Mouse (Mus musculus): ENCODE results near the gene Ptpn3. TPM values are rescaled to one million over a fixed set of nuclear protein-coding genes. Genes with fewer than 3 reads are reported as not detected.

The Ptpn3 gene
- polyA plus RNA-seq, 1 experiment from 2014 or later = 2.8 TPM

DNA sequence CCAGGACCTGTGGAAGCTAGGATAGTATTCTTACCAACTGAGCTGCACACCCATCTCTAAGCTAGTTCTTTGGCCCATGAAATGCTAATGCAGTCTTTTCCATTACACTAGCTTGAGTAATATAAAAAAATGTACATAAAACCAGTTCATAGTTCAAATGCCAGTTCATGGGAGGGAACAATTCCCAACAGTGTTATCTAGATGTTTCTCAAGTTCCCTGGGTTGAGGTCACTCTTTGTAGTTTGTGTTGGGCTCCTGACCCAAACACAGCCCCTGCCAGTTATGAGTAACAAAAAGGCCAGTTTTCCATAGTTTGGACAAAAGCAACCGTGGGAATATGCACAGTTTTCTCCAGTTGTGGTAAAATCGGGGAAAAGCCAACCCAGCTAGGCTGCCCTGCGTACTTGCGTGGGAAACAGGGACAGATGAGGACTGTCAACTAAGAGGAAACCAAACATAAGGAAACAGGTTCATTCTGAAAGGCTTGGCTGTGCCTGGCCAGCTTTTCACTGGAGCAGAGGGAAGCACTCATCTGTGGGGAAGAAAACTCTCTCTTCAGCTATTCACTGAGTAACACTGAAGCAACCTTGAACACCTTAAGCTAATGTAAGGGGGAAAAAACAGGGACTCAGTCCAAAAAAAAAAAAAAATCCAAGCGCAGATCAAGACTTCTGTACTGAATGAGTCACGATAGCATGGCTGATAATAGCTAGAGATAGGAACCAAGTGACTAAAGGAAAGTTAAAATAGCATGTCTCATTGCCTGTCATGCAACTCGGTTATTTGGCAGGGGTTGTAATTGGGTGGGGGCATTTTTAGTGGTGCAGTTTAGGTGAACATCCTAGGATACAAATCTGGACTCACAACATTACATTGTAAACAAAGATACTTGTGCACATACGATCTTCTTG is 10.9 kb upstream of the Ptpn3 start:
- H3K9ac ChIP-seq = no peak overlapping the region
- H3K36me3 ChIP-seq (replicated peaks) = no peaks in the 10 kb centered on the region
- no peak overlapping the region for H3K27ac ChIP-seq
- 85% methylated on average over 8 of the region's 8 CpGs for WGBS
- H3K4me2 ChIP-seq = no peak overlapping the region
- no peaks in the 10 kb centered on the region for H3K27me3 ChIP-seq (replicated peaks)
- no peak overlapping the region for H3K4me3 ChIP-seq
- H3K4me1 ChIP-seq = no peaks in the 10 kb centered on the region
- no peaks in the 10 kb centered on the region for H3K9me3 ChIP-seq
- no peak for ATAC-seq (replicated peaks)

DNA sequence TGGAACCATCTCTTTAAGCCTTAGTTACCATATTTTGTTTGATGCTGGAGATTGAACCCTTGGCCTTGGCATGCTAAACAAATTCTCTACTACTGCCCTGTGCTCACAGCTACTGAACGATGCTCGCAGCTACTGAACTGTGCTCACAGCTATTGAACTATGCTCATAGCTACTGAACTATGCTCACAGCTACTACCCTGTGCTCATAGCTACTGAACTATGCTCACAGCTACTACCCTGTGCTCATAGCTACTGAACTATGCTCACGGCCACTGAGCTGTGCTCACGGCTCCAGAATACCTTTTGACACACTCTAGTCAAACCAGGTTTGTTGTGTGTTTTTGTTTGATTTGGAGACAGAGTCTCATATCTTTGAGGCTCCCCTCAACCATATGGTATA is 10.1 kb upstream of the Ptpn3 start:
- Histone ChIP-seq H3K9ac (no peak overlapping the region), H3K36me3 (replicated peaks) (no peaks in the 10 kb centered on the region), H3K27ac (no peak overlapping the region), H3K9me3 (no peaks in the 10 kb centered on the region), H3K4me3 (no peak overlapping the region), H3K4me1 (no peaks in the 10 kb centered on the region), H3K4me2 (no peak overlapping the region), H3K27me3 (replicated peaks) (no peaks in the 10 kb centered on the region)
- 88% methylated on average over 4 of the region's 4 CpGs for WGBS
- ATAC-seq (replicated peaks) = no peak

DNA sequence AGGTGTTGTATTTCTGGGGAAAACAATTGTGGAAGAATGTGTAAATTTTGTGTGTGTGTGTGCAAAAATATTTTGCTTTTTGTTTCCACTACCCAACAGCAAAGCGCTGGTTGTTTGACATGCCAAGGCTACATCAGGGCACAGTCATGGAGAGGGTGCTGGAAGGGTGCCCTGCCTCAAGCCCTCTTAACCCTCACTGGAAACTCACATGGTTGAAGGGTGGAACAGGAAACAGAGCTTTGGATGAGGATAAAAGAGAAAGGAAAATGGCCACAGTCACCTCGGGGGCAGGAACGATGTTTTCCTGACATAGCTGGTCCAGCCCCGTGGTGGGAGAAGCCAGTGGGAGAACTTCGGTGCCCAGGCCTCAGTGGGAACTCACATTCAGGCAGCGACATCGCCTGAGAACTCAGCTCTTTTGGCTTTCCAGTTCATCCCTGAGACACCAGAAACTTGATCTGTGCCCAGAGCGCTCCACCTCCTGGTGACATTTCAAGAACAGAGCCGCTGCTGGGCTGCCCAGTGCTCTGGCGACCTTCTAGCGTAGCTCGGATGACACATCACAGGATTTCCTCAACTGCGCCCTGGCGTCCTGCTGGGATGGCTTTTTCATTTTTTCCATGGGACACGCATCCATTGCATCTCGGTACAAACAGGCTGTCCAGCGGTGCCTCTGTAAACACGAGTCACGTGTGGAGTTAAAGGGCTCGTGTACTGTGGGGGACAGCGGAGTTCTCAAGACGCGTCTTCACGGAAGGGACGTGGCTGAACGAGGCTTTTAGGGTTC is 6.8 kb upstream of the Ptpn3 start:
- Histone ChIP-seq H3K36me3 (replicated peaks) (no peaks in the 10 kb centered on the region), H3K9ac (no peak overlapping the region), H3K9me3 (no peaks in the 10 kb centered on the region), H3K27me3 (replicated peaks) (no peaks in the 10 kb centered on the region), H3K27ac (no peak overlapping the region), H3K4me1 (no peaks in the 10 kb centered on the region), H3K4me2 (peak overlapping the region; percentile 19; the same call in 1 of the 2 replicates), H3K4me3 (no peak overlapping the region)
- 52% methylated on average over 26 of the region's 26 CpGs for WGBS
- ATAC-seq (replicated peaks) = no peak

DNA sequence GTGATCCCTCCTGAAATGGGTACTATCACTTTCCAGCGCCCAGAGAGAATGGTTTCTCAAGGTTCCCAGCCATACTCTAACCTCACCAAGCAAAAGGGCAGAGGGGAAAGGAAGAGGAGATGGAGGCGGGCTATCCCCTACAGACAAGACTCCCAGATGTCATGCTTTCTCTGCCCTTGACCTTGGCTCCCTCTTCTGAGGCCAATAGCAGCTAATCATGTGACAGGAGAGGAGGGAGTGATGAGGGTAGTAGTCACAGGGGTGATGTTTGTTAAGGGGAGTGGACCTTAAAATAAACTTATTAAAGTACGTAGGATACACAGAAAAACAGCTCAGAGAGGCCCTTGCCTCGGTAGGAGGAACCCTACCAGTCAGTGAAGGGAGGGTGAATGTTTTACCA is 6.1 kb upstream of the Ptpn3 start:
- ATAC-seq (replicated peaks) = no peak
- no peak overlapping the region for H3K4me3 ChIP-seq
- H3K9me3 ChIP-seq = no peaks in the 10 kb centered on the region
- no peak overlapping the region for H3K4me2 ChIP-seq
- 81% methylated on average over 4 of the region's 4 CpGs for WGBS
- H3K36me3 ChIP-seq (replicated peaks) = no peaks in the 10 kb centered on the region
- no peaks in the 10 kb centered on the region for H3K4me1 ChIP-seq
- H3K9ac ChIP-seq = no peak overlapping the region
- no peak overlapping the region for H3K27ac ChIP-seq
- H3K27me3 ChIP-seq (replicated peaks) = no peaks in the 10 kb centered on the region; the same call in 1 of the 2 replicates

DNA sequence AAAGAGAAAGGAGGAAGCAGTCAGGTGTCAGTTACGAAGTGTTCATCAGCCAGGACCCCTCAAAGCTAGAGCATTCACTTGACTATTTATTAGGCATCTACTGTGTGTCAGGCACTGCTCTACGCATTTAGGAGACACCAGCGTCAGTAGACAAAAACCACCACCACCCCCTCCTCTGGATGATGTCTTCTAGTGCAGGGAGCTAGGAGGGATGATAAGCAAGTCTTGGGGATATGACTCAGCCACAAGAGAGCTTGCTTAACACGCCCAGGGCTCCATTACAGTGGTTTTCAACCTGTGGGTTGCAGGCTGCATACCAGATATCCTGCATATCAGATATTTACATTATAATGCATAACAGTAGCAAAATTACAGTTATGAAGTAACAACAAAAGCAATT is 4.6 kb upstream of the Ptpn3 start:
- no peak overlapping the region for H3K4me2 ChIP-seq
- no peak overlapping the region for H3K9ac ChIP-seq
- H3K9me3 ChIP-seq = no peaks in the 10 kb centered on the region
- H3K4me1 ChIP-seq = no peaks in the 10 kb centered on the region
- WGBS = 88% methylated on average over 4 of the region's 4 CpGs
- H3K4me3 ChIP-seq = no peak overlapping the region
- no peaks in the 10 kb centered on the region; the same call in 1 of the 2 replicates for H3K27me3 ChIP-seq (replicated peaks)
- no peak for ATAC-seq (replicated peaks)
- H3K36me3 ChIP-seq (replicated peaks) = no peaks in the 10 kb centered on the region
- H3K27ac ChIP-seq = no peak overlapping the region

DNA sequence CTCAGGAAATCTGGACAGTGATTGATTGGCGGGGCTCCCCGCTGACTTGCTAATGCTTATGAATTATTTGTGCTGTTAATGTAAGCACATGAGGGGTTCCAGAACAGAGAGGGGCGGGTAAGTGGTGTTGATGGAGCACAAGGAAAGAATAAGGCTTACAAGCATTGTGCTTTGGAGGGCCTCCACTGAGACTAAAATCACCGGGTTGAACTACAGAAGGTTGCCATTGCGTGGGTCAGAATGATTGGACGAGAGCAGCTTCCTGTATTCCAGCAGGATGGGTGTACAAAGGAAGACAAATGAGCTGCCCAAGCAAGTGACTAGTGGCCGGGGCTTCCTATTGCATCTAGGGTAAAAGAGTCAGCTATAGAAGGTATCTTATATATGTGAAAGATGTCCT is 4.0 kb upstream of the Ptpn3 start:
- Histone ChIP-seq H3K4me2 (no peak overlapping the region), H3K36me3 (replicated peaks) (no peaks in the 10 kb centered on the region), H3K9ac (no peak overlapping the region), H3K9me3 (no peaks in the 10 kb centered on the region), H3K4me3 (no peak overlapping the region), H3K27ac (no peak overlapping the region), H3K27me3 (replicated peaks) (peaks cover under 1% of the 10 kb centered on the region; the same call in 1 of the 2 replicates), H3K4me1 (peaks cover 3% of the 10 kb centered on the region)
- ATAC-seq (replicated peaks) = no peak
- WGBS = 66% methylated on average over 7 of the region's 7 CpGs

DNA sequence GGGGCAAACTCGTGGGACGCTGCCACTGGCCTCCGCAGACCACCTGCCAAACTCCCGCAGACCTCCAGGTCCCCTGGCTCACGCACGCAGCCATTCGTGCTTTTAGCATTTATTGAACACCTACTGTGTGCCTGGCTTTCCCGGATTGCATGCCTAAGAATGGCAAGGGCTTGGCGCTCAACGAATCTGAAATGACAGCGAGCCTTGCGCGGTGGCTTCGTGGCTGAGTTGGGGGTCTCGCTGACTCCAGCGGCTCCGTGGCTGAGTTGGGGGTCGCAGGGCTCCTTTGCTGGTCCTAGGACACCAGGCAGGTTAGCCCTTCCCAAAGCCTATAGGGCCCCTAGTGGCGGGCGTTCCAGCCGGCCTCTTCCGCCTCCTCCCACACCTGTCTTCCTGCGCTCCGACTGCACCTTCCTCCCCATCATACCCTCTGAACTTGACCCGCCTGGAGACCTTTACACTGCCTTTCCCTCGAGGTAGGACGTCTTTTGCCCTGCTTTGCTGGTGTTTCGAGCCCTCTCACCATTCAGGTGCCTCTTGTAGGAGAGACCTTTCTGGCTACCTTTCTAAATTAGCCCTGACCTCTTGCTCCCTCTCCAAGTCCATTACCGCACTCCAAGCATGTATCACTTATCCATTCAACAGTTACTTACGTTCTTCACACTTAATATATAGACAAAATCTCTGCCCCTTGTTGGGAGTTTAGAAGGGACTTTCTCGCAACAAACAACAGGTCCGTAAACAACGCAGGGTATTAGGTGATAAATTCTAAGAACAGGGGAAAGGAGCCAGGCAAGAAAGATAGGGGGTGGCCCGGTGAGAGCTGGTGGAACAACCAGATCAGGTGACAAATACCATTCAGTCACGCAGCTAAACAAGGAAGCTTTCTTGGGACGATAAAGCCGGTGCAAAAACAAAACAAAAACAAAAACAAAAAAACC is 898 bp downstream of the Ptpn3 start:
- peak; percentile 13 for ATAC-seq (replicated peaks)
- Histone ChIP-seq H3K27ac (peak overlapping the region; percentile 75), H3K36me3 (replicated peaks) (no peaks in the 10 kb centered on the region), H3K4me1 (peaks cover 18% of the 10 kb centered on the region), H3K9me3 (no peaks in the 10 kb centered on the region), H3K4me3 (peak overlapping the region; percentile 60), H3K9ac (peak overlapping the region; percentile 64), H3K27me3 (replicated peaks) (peaks cover 3% of the 10 kb centered on the region; the same call in 1 of the 2 replicates), H3K4me2 (peak overlapping the region; percentile 85)
- under 1% methylated on average over 37 of the region's 37 CpGs for WGBS

DNA sequence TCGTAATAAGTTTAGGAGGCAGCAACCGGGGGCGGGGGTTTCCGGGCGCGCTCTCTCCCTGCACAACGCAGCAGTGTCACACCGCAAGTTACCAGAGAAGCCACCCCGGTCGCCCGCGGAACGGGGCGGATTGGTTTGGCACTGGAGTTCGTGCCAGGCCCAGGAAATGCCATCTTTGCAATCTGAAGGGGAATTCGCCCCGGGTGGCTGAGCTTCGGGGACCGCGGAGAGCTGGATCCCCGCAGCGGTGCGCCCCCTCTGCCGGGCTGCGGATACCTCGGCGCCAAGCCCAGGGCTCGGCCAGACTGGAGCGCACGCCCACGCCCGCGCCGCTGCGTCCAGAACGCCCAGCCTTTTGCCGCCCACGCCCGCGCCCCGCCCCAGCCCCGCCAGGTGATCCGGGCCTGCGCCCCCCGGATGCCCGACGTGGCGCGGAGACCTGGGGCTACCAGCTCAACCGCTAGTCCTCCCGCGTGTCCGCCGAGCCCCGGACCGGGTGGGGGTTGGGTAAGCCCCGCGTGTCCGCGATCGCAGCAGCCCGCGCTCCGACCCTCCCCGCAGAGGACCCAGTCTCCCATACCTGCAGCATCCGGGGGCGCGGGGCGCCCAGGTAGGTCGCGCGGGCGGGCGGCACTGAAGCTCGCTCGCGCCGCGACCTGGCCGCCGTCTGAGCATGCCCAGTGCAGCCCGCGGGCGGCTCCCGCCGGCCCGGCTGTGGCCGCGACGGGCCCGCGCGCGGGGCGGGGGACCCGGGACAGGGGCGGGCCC is 1.8 kb downstream of the Ptpn3 start:
- H3K4me1 ChIP-seq = peaks cover 18% of the 10 kb centered on the region
- peak; percentile 61 for ATAC-seq (replicated peaks)
- peak overlapping the region; percentile 60 for H3K4me3 ChIP-seq
- WGBS = under 1% methylated on average over 92 of the region's 97 CpGs
- H3K9ac ChIP-seq = peak overlapping the region; percentile 64
- H3K27me3 ChIP-seq (replicated peaks) = peaks cover 3% of the 10 kb centered on the region
- no peak overlapping the region; the same call in 1 of the 2 replicates for H3K27ac ChIP-seq
- H3K36me3 ChIP-seq (replicated peaks) = no peaks in the 10 kb centered on the region
- H3K4me2 ChIP-seq = peak overlapping the region; percentile 85
- H3K9me3 ChIP-seq = no peaks in the 10 kb centered on the region

DNA sequence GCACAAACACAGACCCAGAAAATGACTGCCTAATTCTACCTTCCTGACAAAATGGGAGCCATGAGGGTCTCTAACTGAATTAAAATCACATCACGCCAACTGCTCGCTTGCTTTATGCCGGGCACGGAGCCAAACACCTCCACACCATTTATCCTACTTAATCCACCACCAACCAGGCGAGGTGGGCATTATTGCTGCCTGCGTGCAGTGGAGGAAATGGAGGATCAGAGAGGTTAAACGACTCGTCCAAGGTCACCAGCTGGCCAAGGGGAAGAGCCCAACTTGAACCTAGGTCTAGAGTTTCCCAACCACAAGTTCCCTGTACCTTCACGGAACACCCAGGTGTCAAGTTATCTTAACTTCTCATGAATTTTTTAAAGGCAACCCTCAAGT is 2.3 kb downstream of the Ptpn3 start:
- no peak overlapping the region for H3K27ac ChIP-seq

DNA sequence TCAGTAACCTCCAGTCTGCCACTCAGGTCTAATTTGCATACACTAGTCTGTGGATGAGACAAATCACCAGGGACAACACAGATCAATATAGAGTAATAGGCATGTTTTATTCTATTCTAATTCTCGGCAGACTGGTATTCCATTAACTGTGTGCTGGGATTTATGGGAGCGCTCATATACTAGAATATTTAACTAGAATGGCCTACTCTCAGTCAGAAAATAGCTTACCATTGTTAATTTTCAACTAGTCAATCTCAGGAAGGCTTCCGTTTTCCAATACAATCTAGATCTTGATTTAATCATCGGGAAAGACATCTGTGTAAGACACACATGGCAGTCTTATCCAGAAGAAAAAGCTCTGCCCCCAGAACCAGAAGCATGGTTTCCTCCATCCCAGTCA is 3.5 kb downstream of the Ptpn3 start:
- Histone ChIP-seq H3K4me2 (no peak overlapping the region), H3K27ac (no peak overlapping the region), H3K9ac (no peak overlapping the region), H3K4me1 (peaks cover 18% of the 10 kb centered on the region), H3K27me3 (replicated peaks) (peaks cover 3% of the 10 kb centered on the region), H3K36me3 (replicated peaks) (no peaks in the 10 kb centered on the region), H3K4me3 (no peak overlapping the region), H3K9me3 (no peaks in the 10 kb centered on the region)
- 70% methylated on average over 4 of the region's 4 CpGs for WGBS
- no peak for ATAC-seq (replicated peaks)

More for the DNA sequence above, 2.3 kb downstream of the Ptpn3 start:
- Histone ChIP-seq H3K9me3 (no peaks in the 10 kb centered on the region), H3K4me3 (peak overlapping the region; percentile 60), H3K9ac (peak overlapping the region; percentile 64), H3K4me1 (peaks cover 18% of the 10 kb centered on the region), H3K4me2 (peak overlapping the region; percentile 85), H3K27me3 (replicated peaks) (peaks cover 3% of the 10 kb centered on the region), H3K36me3 (replicated peaks) (no peaks in the 10 kb centered on the region)
- ATAC-seq (replicated peaks) = no peak
- 2% methylated on average over 9 of the region's 9 CpGs for WGBS

DNA sequence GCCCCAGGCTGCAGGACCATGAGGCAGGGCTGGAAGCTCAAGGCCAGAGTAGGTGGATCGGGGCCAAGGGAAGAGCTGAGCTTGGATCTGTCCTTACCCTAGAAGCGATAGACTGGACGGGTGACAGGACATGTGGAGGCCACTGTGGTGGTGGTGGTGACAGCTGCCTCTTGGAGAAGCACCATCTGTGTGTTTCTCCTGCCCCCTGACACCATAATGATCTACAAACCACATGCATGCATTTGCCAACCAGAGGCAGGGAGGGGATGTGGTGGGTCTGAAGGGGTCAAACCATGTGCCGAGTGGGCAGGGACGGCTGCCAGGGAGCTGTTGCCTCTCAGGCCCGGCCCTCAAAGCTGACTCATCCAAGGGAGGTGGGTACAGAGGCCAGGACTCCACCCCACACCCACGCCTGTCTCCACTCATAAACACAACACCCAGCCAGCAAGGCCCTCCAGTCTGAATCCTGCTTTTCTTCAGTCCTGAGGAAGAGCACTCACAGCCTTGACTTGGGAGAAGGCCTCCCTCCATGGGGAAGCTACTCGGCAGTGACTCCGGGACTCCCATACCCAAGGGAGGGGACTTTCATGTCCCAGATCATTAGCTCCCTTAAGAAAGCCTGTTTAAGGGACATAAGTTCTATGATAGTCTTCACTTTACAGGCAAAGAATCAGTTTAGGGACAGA is 6.5 kb downstream of the Ptpn3 start:
- H3K9ac ChIP-seq = no peak overlapping the region
- peaks cover 10% of the 10 kb centered on the region for H3K4me1 ChIP-seq
- H3K9me3 ChIP-seq = no peaks in the 10 kb centered on the region
- ATAC-seq (replicated peaks) = no peak
- 78% methylated on average over 9 of the region's 9 CpGs for WGBS
- H3K27me3 ChIP-seq (replicated peaks) = no peaks in the 10 kb centered on the region; the same call in none of the 2 replicates
- no peak overlapping the region for H3K4me2 ChIP-seq
- H3K36me3 ChIP-seq (replicated peaks) = no peaks in the 10 kb centered on the region
- H3K4me3 ChIP-seq = no peak overlapping the region
- H3K27ac ChIP-seq = no peak overlapping the region

Data from midbrain, embryonic 15.5 days (tissue).